Mouse (Mus musculus): Measurements from ENCODE around the gene Fsd2. TPM values are rescaled to one million over a fixed set of nuclear protein-coding genes. Genes with fewer than 3 reads are reported as not detected.

The Fsd2 gene
- 0.14 and 0.45 TPM in 2 replicates for polyA plus RNA-seq (2012; rRNA removed)

DNA sequence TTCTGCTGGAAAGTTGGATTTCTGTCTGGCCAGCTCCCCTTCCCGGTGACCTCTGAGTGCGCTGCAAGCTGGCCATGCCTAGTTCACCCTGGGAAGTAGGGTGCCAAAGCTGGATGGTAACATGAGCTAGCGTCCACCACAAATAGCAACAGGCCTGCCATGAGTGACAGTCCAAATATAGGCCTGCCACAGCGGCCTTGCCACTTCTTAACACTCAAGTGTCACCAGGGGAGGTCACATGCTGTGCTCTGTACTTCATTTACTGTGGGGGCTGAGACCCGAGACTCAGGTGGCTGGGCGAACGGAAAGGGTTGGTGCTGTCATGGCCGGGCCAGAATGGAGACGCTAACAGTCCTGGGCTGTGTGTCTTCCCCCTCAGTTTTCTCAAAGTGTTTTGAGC lies at the start of gene Fsd2:
Gene Fsd2 (minus strand): TSS at position 53 of the 400 bp plus-strand sequence.

DNA sequence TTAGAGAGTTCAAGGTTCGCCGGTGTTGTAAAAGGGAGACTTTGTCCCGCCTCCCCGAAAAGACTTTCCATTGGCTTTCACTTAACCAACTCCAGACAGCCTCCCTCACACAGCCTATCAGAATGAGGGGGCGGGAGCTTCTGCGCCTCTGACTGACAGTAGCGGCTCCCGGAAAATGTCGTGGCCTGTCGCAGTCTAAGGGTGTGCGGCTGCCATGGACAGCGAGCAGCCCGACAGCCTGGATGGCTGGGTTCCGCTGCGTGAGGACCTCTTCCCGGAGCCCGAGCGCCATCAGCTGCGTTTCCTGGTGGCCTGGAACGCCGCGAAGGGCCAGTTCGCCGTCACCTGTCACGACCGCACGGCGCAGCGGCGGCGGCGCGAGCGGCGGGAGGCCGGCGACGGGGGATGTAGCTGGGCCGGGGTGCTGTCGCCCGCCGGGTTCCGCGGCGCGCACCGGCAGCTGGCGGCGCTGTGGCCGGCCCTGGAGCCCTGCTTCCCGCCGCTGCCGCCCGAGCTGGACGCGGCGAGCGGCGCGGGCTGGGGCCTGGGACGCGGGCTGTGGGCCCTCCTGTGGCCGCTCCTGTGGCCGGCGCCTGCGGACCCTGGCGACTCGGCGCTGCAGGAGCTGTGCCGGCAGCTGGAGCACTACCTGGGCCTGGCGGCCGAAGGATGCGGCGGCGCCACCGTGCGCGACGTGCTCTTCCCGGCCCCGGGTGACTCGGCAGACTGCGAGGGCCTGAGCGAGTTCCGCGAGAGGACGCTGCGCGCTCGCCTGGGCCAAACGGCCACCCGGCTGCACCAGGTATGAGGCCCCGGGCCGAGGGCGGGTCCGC lies 4.6 kb upstream of the Fsd2 start, which contains the start of gene Whamm:
Gene Whamm (plus strand): TSS at position 159 of the 833 bp plus-strand sequence.

DNA sequence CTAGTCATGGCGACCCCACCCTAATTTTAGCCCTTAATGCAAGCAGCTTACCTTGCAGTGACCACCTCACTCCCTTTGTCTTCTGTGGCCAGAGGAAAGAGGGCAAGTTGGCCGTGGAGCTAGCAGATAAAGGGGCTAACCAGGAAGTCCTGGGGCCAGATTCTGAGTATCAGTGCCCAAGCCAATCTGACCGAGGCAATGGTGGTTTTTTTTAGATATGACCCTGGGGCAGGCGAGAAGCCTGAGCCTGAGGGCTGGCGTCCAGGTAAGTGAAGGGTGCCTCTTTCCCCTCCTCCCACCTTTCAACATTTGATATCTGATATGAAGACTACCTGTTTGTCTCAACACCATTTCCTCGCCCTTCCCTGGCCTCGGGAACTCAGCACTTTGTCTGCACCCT lies 68.6 kb downstream of the Fsd2 start, which contains the start of gene BC048679:
Gene BC048679 (minus strand): TSS at position 101 of the 400 bp plus-strand sequence.

DNA sequence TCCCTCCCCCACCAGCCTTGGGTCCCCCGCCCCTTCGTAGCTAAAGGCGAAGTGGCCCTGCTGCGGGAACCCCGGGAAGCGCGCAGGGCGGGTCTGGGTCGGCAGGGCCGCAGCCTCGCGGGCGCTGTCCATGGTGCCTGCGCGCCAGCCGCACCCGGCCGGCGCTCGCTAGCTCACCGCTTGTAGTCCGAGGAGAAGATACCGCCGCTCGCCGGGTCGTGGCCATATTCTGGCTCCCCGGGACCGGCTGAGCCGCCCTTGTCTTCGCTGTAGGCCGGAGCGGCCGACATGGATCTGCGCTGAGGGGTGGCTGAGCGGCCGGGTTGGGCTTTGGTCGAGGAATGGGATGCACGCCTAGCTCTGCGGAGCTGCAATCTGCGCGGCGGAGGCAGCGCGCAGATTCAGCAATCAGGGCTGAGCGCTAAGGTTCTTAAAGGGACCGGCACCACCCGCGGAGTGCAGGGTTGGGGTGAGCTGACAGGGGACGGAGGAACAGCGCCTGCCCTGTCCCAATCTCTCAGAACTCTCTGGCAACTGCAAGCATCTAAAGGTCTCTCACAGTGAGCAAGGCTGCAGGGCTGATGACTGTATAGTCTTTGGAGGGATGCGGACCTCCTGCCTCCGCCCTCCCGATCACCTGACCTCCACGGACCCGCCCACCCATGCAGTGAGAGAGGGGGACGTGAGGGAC lies 73.3 kb downstream of the Fsd2 start, which contains the start of gene Ap3b2:
Gene Ap3b2 (minus strand): TSS at position 595 of the 691 bp plus-strand sequence.

Other genes with a start within 250 kb of the Fsd2 start
- 1,598 and 1,629 TPM in 2 replicates for gene Rps17, start 221.7 kb downstream of the Fsd2 start, polyA plus RNA-seq (2012; rRNA removed)
- 8.4 and 11.4 TPM in 2 replicates for gene Cpeb1, start 111.5 kb downstream of the Fsd2 start, polyA plus RNA-seq (2012; rRNA removed)
- gene Ap3b2, start 73.0 kb downstream of the Fsd2 start, polyA plus RNA-seq (2012; rRNA removed), result 181 and 184 TPM in 2 replicates
- gene BC048679, start 68.7 kb downstream of the Fsd2 start, polyA plus RNA-seq (2012; rRNA removed), result not detected in 2 replicates
- 14.7 and 14.9 TPM in 2 replicates for gene Whamm, start 4.3 kb upstream of the Fsd2 start, polyA plus RNA-seq (2012; rRNA removed)
- 19.1 and 20.1 TPM in 2 replicates for gene Homer2, start 140.6 kb upstream of the Fsd2 start, polyA plus RNA-seq (2012; rRNA removed)
- gene Ramac, start 196.0 kb upstream of the Fsd2 start, polyA plus RNA-seq (2012; rRNA removed), result 74.8 and 81.6 TPM in 2 replicates
- gene 3110040N11Rik, start 222.5 kb upstream of the Fsd2 start, polyA plus RNA-seq (2012; rRNA removed), result 59.3 and 61.7 TPM in 2 replicates